Mouse (Mus musculus) heart, adult 2 months (tissue): ENCODE results near the gene Lats2.

ENCODE experiments used
- CTCF ChIP-seq: fragments of 200-600 bp; IDR thresholded peaks from 2 replicates; pipeline ENCODE4 v1.8.1; 2022; ENCODE audit warnings: antibody characterized with exemption, mild to moderate bottlenecking, moderate library complexity
- EP300 ChIP-seq: fragments of 200-500 bp; IDR thresholded peaks from 2 replicates; pipeline ENCODE4 v1.6.1; 2011; ENCODE audit warnings: low read depth, low read length, control low read depth; ENCODE audit not compliant: insufficient read depth
- POLR2A ChIP-seq: fragments of 200-500 bp; IDR thresholded peaks from 2 replicates; pipeline ENCODE4 v1.6.1; 2011; ENCODE audit warnings: mild to moderate bottlenecking, low read depth, low read length, control low read depth; ENCODE audit not compliant: insufficient read depth

DNA sequence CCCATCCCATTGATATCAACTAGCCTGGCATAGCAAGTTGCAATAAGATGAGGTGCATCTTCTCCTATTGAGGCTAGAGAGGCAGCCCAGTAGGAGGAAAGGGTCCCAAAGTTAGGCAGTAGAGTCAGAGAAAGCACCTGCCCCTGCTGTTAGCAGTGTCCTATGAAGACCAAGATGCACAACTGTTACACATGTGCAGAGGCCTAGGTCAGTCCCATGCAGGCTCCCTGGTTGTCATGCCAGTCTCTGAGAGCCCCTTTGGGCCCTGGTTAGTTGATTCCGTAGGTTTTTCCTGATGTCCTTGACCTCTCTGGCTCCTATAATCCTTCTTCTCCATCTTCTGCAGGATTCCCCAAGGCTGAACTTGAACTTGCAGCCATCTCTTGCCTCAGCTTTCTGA is 78.7 kb downstream of the Lats2 start:
- TF ChIP-seq CTCF (no peak), EP300 (no peak), POLR2A (no peak)
